Mouse (Mus musculus): ENCODE data around the gene Usp3.

The Usp3 gene

GRCm38 (mm10) chr9:66508890-66509399 is 84.0 kb downstream of the Usp3 start:
- DNase-seq (ENCODE audit: low spot score), result no peak

- DNase-seq (ENCODE audit: low spot score), result no peak
These were observed 85.3 kb downstream of the Usp3 start for GRCm38 (mm10) chr9:66507684-66508083.

- no peak for DNase-seq (ENCODE audit: low spot score)
These were observed 86.5 kb downstream of the Usp3 start for GRCm38 (mm10) chr9:66506424-66506823.

GRCm38 (mm10) chr9:66506011-66506410 is 86.9 kb downstream of the Usp3 start:
- no peak for DNase-seq (ENCODE audit: low spot score)

- peak; percentile 92 for DNase-seq (ENCODE audit: low spot score)
These were observed 87.6 kb downstream of the Usp3 start for GRCm38 (mm10) chr9:66505141-66505917.

GRCm38 (mm10) chr9:66504518-66504917 is 88.4 kb downstream of the Usp3 start:
- no peak for DNase-seq (ENCODE audit: low spot score)

GRCm38 (mm10) chr9:66503879-66504411 is 89.0 kb downstream of the Usp3 start:
- peak; percentile 64 for DNase-seq (ENCODE audit: low spot score)

- no peak for DNase-seq (ENCODE audit: low spot score)
These were observed 91.7 kb downstream of the Usp3 start for GRCm38 (mm10) chr9:66501248-66501647.

GRCm38 (mm10) chr9:66493992-66494391 is 99.0 kb downstream of the Usp3 start:
- DNase-seq (ENCODE audit: low spot score), result no peak

GRCm38 (mm10) chr9:66492361-66492760 is 100.6 kb downstream of the Usp3 start:
- DNase-seq (ENCODE audit: low spot score), result no peak

GRCm38 (mm10) chr9:66488786-66489185 is 104.2 kb downstream of the Usp3 start:
- DNase-seq (ENCODE audit: low spot score), result no peak

GRCm38 (mm10) chr9:66483429-66483828 is 109.5 kb downstream of the Usp3 start:
- no peak for DNase-seq (ENCODE audit: low spot score)

- peak; percentile 29 for DNase-seq (ENCODE audit: low spot score)
These were observed 115.2 kb downstream of the Usp3 start for GRCm38 (mm10) chr9:66477785-66478184.

GRCm38 (mm10) chr9:66465087-66465486 is 127.9 kb downstream of the Usp3 start:
- DNase-seq (ENCODE audit: low spot score), result peak; percentile 53
